Mouse (Mus musculus) forebrain, embryonic 10.5 days (tissue): ENCODE results near the gene Acadm. TPM values are rescaled to one million over a fixed set of nuclear protein-coding genes. Genes with fewer than 3 reads are reported as not detected.

Experiments
- DNase-seq: peaks from one replicate; pipeline ENCODE4 v3.0.0-alpha.2; 2017; ENCODE audit warnings: low spot score; ENCODE audit errors: extremely low spot score
- H3K27ac ChIP-seq: fragments of 300-500 bp; sonication (generic); 2 replicates; pipeline ENCODE4 v1.5.1; 2016; ENCODE audit warnings: mild to moderate bottlenecking
- H3K27me3 ChIP-seq: fragments of 300-500 bp; sonication (generic); 2 replicates; pipeline ENCODE4 v1.6.1; 2016; ENCODE audit warnings: mild to moderate bottlenecking; ENCODE audit not compliant: poor library complexity, severe bottlenecking
- H3K36me3 ChIP-seq: fragments of 300-500 bp; sonication (generic); replicated peaks from 2 replicates; pipeline ENCODE4 v1.6.1; 2016; ENCODE audit warnings: mild to moderate bottlenecking, moderate library complexity
- H3K4me1 ChIP-seq: fragments of 300-500 bp; sonication (generic); 2 replicates; pipeline ENCODE4 v1.6.1; 2016
- H3K4me3 ChIP-seq: fragments of 300-500 bp; sonication (generic); 2 replicates; pipeline ENCODE4 v1.5.1; 2016; ENCODE audit warnings: mild to moderate bottlenecking, moderate library complexity
- H3K9me3 ChIP-seq: fragments of 300-500 bp; sonication (generic); 2 replicates; pipeline ENCODE4 v1.6.1; 2016; ENCODE audit warnings: mild to moderate bottlenecking, moderate library complexity
- WGBS: fragments of 180-500 bp; shearing (Covaris S2); methylation state at CpG from one replicate; pipeline ENCODE4 v1.1.7; 2016; 5-methylcytosine and 5-hydroxymethylcytosine counted together
- polyA plus RNA-seq: library from polyadenylated mRNA; unstranded; fragments of >200 nt; fragmentation: Nextera tagmentation; extraction: Ambion mirVana; gene quantifications from 2 replicates; pipeline ENCODE4 v1.2.1, GENCODE M21; 2016

Gene Acadm
- polyA plus RNA-seq, 1 experiment from 2014 or later, result 39.1 TPM

- Histone ChIP-seq H3K4me1 (peaks cover 40% of the 10 kb centered on the region), H3K36me3 (peaks cover 82% of the 10 kb centered on the region), H3K27me3 (no peaks in the 10 kb centered on the region), H3K4me3 (no peak within 1 kb of the TSS), H3K9me3 (no peaks in the 10 kb centered on the region), H3K27ac (no peak within 1 kb of the TSS)
- DNase-seq, result no peak
- 88% methylated on average over 9 of the region's 9 CpGs for WGBS
Observed at GRCm38 (mm10) chr3:153906136-153906871, 38.1 kb downstream of the Acadm start, which contains the start of gene Msh4. Msh4 (minus strand) TSS chr3:153906138.

GRCm38 (mm10) chr3:153905251-153906135 lies 38.9 kb downstream of the Acadm start:
- Histone ChIP-seq H3K9me3 (no peaks in the 10 kb centered on the region), H3K4me1 (peaks cover 32% of the 10 kb centered on the region), H3K4me3 (no peak overlapping the region), H3K27me3 (no peaks in the 10 kb centered on the region), H3K36me3 (peaks cover 74% of the 10 kb centered on the region), H3K27ac (no peak overlapping the region)
- WGBS, result 86% methylated on average over 49 of the region's 49 CpGs
- DNase-seq, result no peak

GRCm38 (mm10) chr3:153904586-153904985 lies 39.8 kb downstream of the Acadm start:
- Histone ChIP-seq H3K27ac (no peak overlapping the region), H3K4me1 (peaks cover 23% of the 10 kb centered on the region), H3K36me3 (peaks cover 65% of the 10 kb centered on the region), H3K9me3 (no peaks in the 10 kb centered on the region), H3K27me3 (no peaks in the 10 kb centered on the region), H3K4me3 (no peak overlapping the region)
- DNase-seq, result peak; percentile 52
- 73% methylated on average over 6 of the region's 6 CpGs for WGBS

GRCm38 (mm10) chr3:153902595-153902994 lies 41.8 kb downstream of the Acadm start:
- H3K36me3 ChIP-seq, result peaks cover 45% of the 10 kb centered on the region
- no peaks in the 10 kb centered on the region for H3K9me3 ChIP-seq
- DNase-seq, result no peak
- WGBS, result 78% methylated on average over 3 of the region's 3 CpGs
- no peak overlapping the region for H3K27ac ChIP-seq
- H3K4me1 ChIP-seq, result 0 out of 2 replicates have a peak, but pooled peaks cover 4% of the 10 kb centered on the region
- no peak overlapping the region for H3K4me3 ChIP-seq
- no peaks in the 10 kb centered on the region for H3K27me3 ChIP-seq

GRCm38 (mm10) chr3:153901904-153902303 lies 42.5 kb downstream of the Acadm start:
- Histone ChIP-seq H3K4me1 (0 out of 2 replicates have a peak, but pooled peaks cover 4% of the 10 kb centered on the region), H3K9me3 (no peaks in the 10 kb centered on the region), H3K27me3 (no peaks in the 10 kb centered on the region), H3K36me3 (peaks cover 38% of the 10 kb centered on the region), H3K4me3 (no peak overlapping the region), H3K27ac (no peak overlapping the region)
- 95% methylated on average over 1 of the region's 1 CpGs for WGBS
- no peak for DNase-seq

GRCm38 (mm10) chr3:153897216-153897615 lies 47.2 kb downstream of the Acadm start:
- Histone ChIP-seq H3K4me3 (no peak overlapping the region), H3K9me3 (no peaks in the 10 kb centered on the region), H3K27me3 (no peaks in the 10 kb centered on the region), H3K36me3 (no peaks in the 10 kb centered on the region), H3K4me1 (no peaks in the 10 kb centered on the region), H3K27ac (no peak overlapping the region)
- WGBS, result 85% methylated on average over 6 of the region's 6 CpGs
- DNase-seq, result no peak

GRCm38 (mm10) chr3:153895454-153895853 lies 49.0 kb downstream of the Acadm start:
- H3K27me3 ChIP-seq, result no peaks in the 10 kb centered on the region
- 87% methylated on average over 3 of the region's 3 CpGs for WGBS
- H3K27ac ChIP-seq, result no peak overlapping the region
- no peaks in the 10 kb centered on the region; the same call in 1 of the 2 replicates for H3K4me1 ChIP-seq
- DNase-seq, result no peak
- no peak overlapping the region for H3K4me3 ChIP-seq
- H3K9me3 ChIP-seq, result no peaks in the 10 kb centered on the region
- H3K36me3 ChIP-seq, result no peaks in the 10 kb centered on the region

GRCm38 (mm10) chr3:153889188-153889781 lies 55.1 kb downstream of the Acadm start:
- Histone ChIP-seq H3K27ac (no peak overlapping the region), H3K36me3 (no peaks in the 10 kb centered on the region), H3K9me3 (no peaks in the 10 kb centered on the region), H3K4me3 (no peak overlapping the region), H3K27me3 (no peaks in the 10 kb centered on the region), H3K4me1 (no peaks in the 10 kb centered on the region; the same call in 1 of the 2 replicates)
- no peak for DNase-seq
- 79% methylated on average over 8 of the region's 8 CpGs for WGBS

GRCm38 (mm10) chr3:153888141-153888540 lies 56.3 kb downstream of the Acadm start:
- 88% methylated on average over 6 of the region's 6 CpGs for WGBS
- no peak for DNase-seq
- H3K4me3 ChIP-seq, result no peak overlapping the region
- H3K9me3 ChIP-seq, result no peaks in the 10 kb centered on the region
- H3K4me1 ChIP-seq, result no peaks in the 10 kb centered on the region; the same call in 1 of the 2 replicates
- no peak overlapping the region for H3K27ac ChIP-seq
- no peaks in the 10 kb centered on the region for H3K36me3 ChIP-seq
- no peaks in the 10 kb centered on the region for H3K27me3 ChIP-seq

GRCm38 (mm10) chr3:153886296-153886695 lies 58.1 kb downstream of the Acadm start:
- no peaks in the 10 kb centered on the region for H3K9me3 ChIP-seq
- DNase-seq, result no peak
- no peak overlapping the region for H3K27ac ChIP-seq
- H3K4me3 ChIP-seq, result no peak overlapping the region
- H3K27me3 ChIP-seq, result no peaks in the 10 kb centered on the region
- H3K36me3 ChIP-seq, result no peaks in the 10 kb centered on the region
- H3K4me1 ChIP-seq, result no peaks in the 10 kb centered on the region
